Mouse (Mus musculus) C2C12 (cell line): ENCODE data around the gene Nsl1.

Experiments
- CEBPB ChIP-seq: IDR thresholded peaks from one replicate; pipeline ENCODE4 v1.6.1; 2011; ENCODE audit warnings: low read depth, mild to moderate bottlenecking, control low read depth, moderate library complexity
- CTCF ChIP-seq: IDR thresholded peaks from one replicate; pipeline ENCODE4 v1.5.1; 2011; ENCODE audit not compliant: control insufficient read depth, insufficient read depth, insufficient read length
- FOSL1 ChIP-seq: IDR thresholded peaks from one replicate; pipeline ENCODE4 v1.8.0; 2011; ENCODE audit warnings: mild to moderate bottlenecking, low read length; ENCODE audit not compliant: poor library complexity, insufficient read depth, severe bottlenecking
- MAX ChIP-seq: IDR thresholded peaks from one replicate; pipeline ENCODE4 v1.6.1; 2011; ENCODE audit warnings: mild to moderate bottlenecking, control low read depth
- MYOG ChIP-seq: IDR thresholded peaks from one replicate; pipeline ENCODE4 v1.6.1; 2011; ENCODE audit not compliant: control insufficient read depth, insufficient read length; ENCODE audit errors: extremely low read depth
- USF1 ChIP-seq: IDR thresholded peaks from one replicate; pipeline ENCODE4 v1.6.1; 2011; ENCODE audit warnings: low read depth, mild to moderate bottlenecking, control low read depth, moderate library complexity

DNA sequence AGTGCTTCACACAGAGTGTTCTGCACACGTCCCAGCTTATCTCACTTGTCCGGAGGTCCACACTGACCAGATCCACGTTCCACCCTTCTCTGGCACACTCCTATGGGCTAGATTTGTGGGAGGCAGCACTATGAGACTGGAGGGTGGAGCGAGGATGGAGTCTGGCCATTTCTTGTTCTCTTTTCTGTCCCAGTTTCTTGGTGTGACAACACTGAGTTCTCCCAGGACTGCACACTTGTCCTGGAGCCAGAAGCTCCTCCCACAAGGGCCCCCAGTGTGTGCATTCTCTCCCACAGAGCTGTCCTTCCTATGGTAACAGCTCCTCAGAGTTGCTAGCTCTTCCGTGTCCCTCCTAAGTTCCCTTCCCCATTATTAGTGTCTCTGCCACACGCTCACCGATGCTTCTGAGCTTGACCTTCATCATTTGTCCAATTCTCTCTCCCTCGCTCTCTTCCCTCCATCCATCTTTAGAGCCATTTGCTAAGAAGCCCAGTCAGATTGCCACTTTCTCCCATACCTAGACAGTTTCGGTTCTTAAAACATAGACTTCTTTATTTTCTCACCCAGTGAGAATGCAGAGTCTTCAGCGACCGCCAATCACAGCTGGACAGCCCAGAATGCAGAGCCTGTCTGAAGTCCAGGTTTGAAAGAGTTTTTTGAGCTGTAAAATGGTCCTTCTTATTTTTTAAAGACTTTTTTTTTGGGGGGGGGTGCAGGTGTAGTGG, 52.9 kb downstream of the Nsl1 start:
- TF ChIP-seq CTCF: no peak
- no peak for TF ChIP-seq USF1
- no peak for TF ChIP-seq CEBPB
- no peak for TF ChIP-seq MAX
- TF ChIP-seq FOSL1: no peak
- no peak for TF ChIP-seq MYOG
